Mouse (Mus musculus): ENCODE results near the gene Fam216b.

Fam216b gene

DNA sequence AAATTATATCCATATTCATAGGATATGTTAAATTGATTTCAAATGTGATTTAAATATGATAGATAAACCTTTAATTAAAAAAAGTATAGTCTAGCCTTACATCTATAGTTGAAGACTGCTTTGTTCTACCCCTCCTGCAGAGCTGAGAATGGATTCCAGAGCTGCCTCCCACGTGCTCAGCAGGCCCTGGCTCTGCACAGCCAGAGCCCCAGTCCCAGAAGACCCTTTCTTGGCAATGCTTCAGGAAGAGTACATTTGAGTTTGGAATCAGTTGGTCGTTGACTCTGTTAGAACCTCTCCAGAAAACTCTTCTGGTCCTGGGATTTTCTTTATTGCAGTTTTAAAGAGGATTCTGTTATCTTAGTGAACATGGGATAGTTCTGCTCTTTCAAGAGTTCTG, 45.7 kb downstream of the Fam216b start:
- no peak for DNase-seq (ENCODE audit: low spot score in 2 of 2)

DNA sequence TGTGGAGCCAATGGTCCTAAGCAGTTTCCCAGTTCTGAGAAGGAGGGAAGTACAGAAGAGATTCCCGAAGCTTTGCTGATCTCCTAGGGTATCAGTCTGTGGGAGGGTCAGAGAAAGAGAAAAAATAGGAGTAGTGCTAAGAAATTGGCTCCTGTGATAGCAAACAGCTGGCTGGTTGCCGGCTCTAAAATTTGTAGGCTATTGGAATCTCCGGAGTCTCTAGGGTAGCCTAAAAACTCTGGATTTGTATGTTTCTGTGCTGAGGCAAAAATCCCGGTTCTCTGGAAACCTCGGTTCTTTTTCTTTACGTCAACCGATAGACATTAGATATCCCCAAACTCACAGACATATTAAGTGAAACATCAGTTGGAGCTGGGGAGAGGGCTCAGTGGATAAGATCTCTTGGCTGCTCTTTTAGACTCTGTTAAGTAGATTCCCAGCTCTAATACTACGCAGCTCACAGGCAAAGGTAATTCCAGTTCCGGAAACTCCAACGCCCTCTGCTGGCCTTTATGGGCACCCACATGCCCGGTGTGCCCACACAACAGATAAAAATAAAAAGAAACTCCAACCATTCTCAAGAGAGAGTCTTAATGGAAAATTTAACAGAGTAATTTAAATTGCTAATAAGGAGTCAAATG, 46.8 kb downstream of the Fam216b start:
- no peak for DNase-seq (ENCODE audit: low spot score in 2 of 2)

DNA sequence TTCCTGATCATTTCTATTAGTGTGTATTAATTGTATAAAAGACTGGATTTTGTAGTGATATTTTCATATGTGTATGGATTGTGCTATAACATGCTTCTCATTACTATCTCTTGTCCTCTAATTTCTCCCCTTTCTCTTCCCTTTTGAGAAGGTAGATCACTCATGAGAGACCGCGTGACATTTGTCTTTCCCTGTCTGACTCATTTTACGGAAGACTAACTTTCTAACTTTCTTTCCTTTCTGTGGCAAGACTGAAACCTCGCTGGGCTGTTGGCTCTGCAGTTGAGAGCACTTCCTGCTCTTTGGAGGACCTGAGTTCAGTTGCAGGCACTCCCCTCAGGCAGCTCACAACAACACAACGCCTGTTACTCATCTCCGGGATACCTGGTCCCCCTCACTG, 48.2 kb downstream of the Fam216b start:
- DNase-seq (ENCODE audit: low spot score in 2 of 2): no peak

DNA sequence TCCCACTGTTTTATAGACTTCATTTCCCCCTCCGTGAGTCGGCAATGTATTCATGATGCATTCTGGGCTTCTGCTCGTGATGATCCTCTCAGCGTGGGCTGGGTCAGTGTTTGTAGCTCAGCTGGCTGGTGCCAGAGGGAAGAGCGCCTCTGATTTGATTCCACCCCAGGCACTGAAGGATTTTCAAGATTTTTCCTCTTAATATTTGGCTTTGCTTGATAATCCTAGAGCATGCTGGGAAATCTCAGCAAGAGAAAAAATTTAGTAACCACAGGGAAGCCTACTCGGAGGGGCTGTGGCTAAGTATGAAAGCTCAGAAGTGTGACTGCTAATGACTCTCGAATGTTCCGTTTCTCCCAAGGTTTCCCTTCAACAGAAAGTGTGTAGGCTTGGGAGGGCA, 49.9 kb downstream of the Fam216b start:
- no peak for DNase-seq (ENCODE audit: low spot score in 2 of 2)

Data from urinary bladder, postnatal 36 days (tissue).